Mouse (Mus musculus) embryonic facial prominence, embryonic 12.5 days (tissue): ENCODE measurements around the gene Sept9. TPM values are rescaled to one million over a fixed set of nuclear protein-coding genes. Genes with fewer than 3 reads are reported as not detected.

ENCODE experiments used
- ATAC-seq: fragments of 200-750 bp; cut with Nextera tagmentation; 2 replicates; pipeline ENCODE4 v1.8.0; 2017; ENCODE audit not compliant: insufficient number of reproducible peaks, insufficient read depth, low FRiP score, low TSS enrichment
- H3K27ac ChIP-seq: fragments of 300-500 bp; sonication (generic); 2 replicates; pipeline ENCODE4 v1.5.1; 2016; ENCODE audit warnings: mild to moderate bottlenecking
- H3K27me3 ChIP-seq: fragments of 300-500 bp; sonication (generic); 2 replicates; pipeline ENCODE4 v1.6.1; 2016; ENCODE audit warnings: mild to moderate bottlenecking, moderate library complexity
- H3K36me3 ChIP-seq: fragments of 300-500 bp; sonication (generic); 2 replicates; pipeline ENCODE4 v1.6.1; 2016; ENCODE audit warnings: mild to moderate bottlenecking
- H3K4me1 ChIP-seq: fragments of 300-500 bp; sonication (generic); 2 replicates; pipeline ENCODE4 v1.6.1; 2016
- H3K4me2 ChIP-seq: fragments of 300-500 bp; sonication (generic); replicated peaks from 2 replicates; pipeline ENCODE4 v1.6.1; 2016; ENCODE audit warnings: mild to moderate bottlenecking, moderate library complexity
- H3K4me3 ChIP-seq: fragments of 300-500 bp; sonication (generic); 2 replicates; pipeline ENCODE4 v1.5.1; 2016; ENCODE audit warnings: mild to moderate bottlenecking
- H3K9ac ChIP-seq: fragments of 300-500 bp; sonication (generic); 2 replicates; pipeline ENCODE4 v1.6.1; 2016; ENCODE audit warnings: mild to moderate bottlenecking, moderate library complexity
- H3K9me3 ChIP-seq: fragments of 300-500 bp; sonication (generic); 2 replicates; pipeline ENCODE4 v1.6.1; 2016; ENCODE audit warnings: mild to moderate bottlenecking, moderate library complexity
- WGBS: fragments of 180-500 bp; shearing (Covaris S2); methylation state at CpG from one replicate; pipeline ENCODE4 v1.1.7; 2016; 5-methylcytosine and 5-hydroxymethylcytosine counted together
- polyA plus RNA-seq: library from polyadenylated mRNA; unstranded; fragments of >200 nt; fragmentation: Nextera tagmentation; extraction: Ambion mirVana; gene quantifications from 2 replicates; pipeline ENCODE4 v1.2.1, GENCODE M21; 2016

Gene Sept9
- polyA plus RNA-seq, 1 experiment from 2014 or later = 230 TPM

- Histone ChIP-seq H3K9me3 (no peaks in the 10 kb centered on the region), H3K27me3 (no peaks in the 10 kb centered on the region), H3K36me3 (peaks cover 12% of the 10 kb centered on the region; the same call in 1 of the 2 replicates), H3K4me1 (peaks cover 40% of the 10 kb centered on the region), H3K4me3 (no peak overlapping the region), H3K27ac (peak overlapping the region; percentile 72), H3K9ac (no peak overlapping the region), H3K4me2 (no peak overlapping the region)
- 84% methylated on average over 5 of the region's 5 CpGs for WGBS
- ATAC-seq = no peak
These were observed 102.9 kb downstream of the Sept9 start for GRCm38 (mm10) chr11:117302371-117302770.

GRCm38 (mm10) chr11:117305509-117306188 lies 106.2 kb downstream of the Sept9 start:
- Histone ChIP-seq H3K4me2 (no peak overlapping the region), H3K9ac (no peak overlapping the region), H3K4me3 (no peak overlapping the region), H3K4me1 (peaks cover 70% of the 10 kb centered on the region), H3K27ac (no peak overlapping the region), H3K9me3 (no peaks in the 10 kb centered on the region), H3K36me3 (no peaks in the 10 kb centered on the region), H3K27me3 (no peaks in the 10 kb centered on the region)
- WGBS = 84% methylated on average over 7 of the region's 7 CpGs
- ATAC-seq = no peak

- no peak for ATAC-seq
- no peaks in the 10 kb centered on the region for H3K36me3 ChIP-seq
- no peak overlapping the region for H3K4me3 ChIP-seq
- peaks cover 73% of the 10 kb centered on the region for H3K4me1 ChIP-seq
- H3K9ac ChIP-seq = no peak overlapping the region; the same call in 1 of the 2 replicates
- no peaks in the 10 kb centered on the region for H3K27me3 ChIP-seq
- no peak overlapping the region for H3K4me2 ChIP-seq
- no peaks in the 10 kb centered on the region for H3K9me3 ChIP-seq
- 58% methylated on average over 14 of the region's 14 CpGs for WGBS
- 0 out of 2 replicates have a peak overlapping the region, but pooled peaks have one; percentile 18 for H3K27ac ChIP-seq
These were observed 107.0 kb downstream of the Sept9 start for GRCm38 (mm10) chr11:117306311-117307088.

GRCm38 (mm10) chr11:117307895-117308786 lies 108.7 kb downstream of the Sept9 start:
- H3K27ac ChIP-seq = peak overlapping the region; percentile 81
- no peak overlapping the region for H3K4me3 ChIP-seq
- no peaks in the 10 kb centered on the region for H3K36me3 ChIP-seq
- 19% methylated on average over 13 of the region's 13 CpGs for WGBS
- H3K9me3 ChIP-seq = no peaks in the 10 kb centered on the region
- H3K27me3 ChIP-seq = no peaks in the 10 kb centered on the region
- H3K9ac ChIP-seq = peak overlapping the region; percentile 27; the same call in 1 of the 2 replicates
- H3K4me1 ChIP-seq = peaks cover 78% of the 10 kb centered on the region
- H3K4me2 ChIP-seq = no peak overlapping the region
- ATAC-seq = 0 out of 2 replicates have a peak, but pooled peaks have one; percentile 24

GRCm38 (mm10) chr11:117309108-117309917 lies 109.9 kb downstream of the Sept9 start:
- no peak overlapping the region for H3K4me3 ChIP-seq
- H3K27me3 ChIP-seq = no peaks in the 10 kb centered on the region
- H3K36me3 ChIP-seq = no peaks in the 10 kb centered on the region
- 0 out of 2 replicates have a peak overlapping the region, but pooled peaks have one; percentile 35 for H3K9ac ChIP-seq
- no peak overlapping the region; the same call in 1 of the 2 replicates for H3K4me2 ChIP-seq
- H3K9me3 ChIP-seq = no peaks in the 10 kb centered on the region
- H3K27ac ChIP-seq = peak overlapping the region; percentile 46
- peaks cover 78% of the 10 kb centered on the region for H3K4me1 ChIP-seq
- ATAC-seq = no peak
- 57% methylated on average over 17 of the region's 17 CpGs for WGBS

GRCm38 (mm10) chr11:117309918-117310287 lies 110.4 kb downstream of the Sept9 start:
- 71% methylated on average over 3 of the region's 3 CpGs for WGBS
- Histone ChIP-seq H3K4me3 (no peak overlapping the region), H3K4me1 (peaks cover 80% of the 10 kb centered on the region), H3K4me2 (no peak overlapping the region), H3K9me3 (no peaks in the 10 kb centered on the region), H3K27me3 (no peaks in the 10 kb centered on the region), H3K36me3 (no peaks in the 10 kb centered on the region), H3K27ac (peak overlapping the region; percentile 38; the same call in 1 of the 2 replicates), H3K9ac (peak overlapping the region; percentile 35; the same call in 1 of the 2 replicates)
- ATAC-seq = no peak

GRCm38 (mm10) chr11:117310341-117311107 lies 111.1 kb downstream of the Sept9 start:
- Histone ChIP-seq H3K36me3 (no peaks in the 10 kb centered on the region), H3K4me1 (peaks cover 85% of the 10 kb centered on the region), H3K4me2 (no peak overlapping the region), H3K27me3 (no peaks in the 10 kb centered on the region), H3K27ac (peak overlapping the region; percentile 38), H3K9ac (0 out of 2 replicates have a peak overlapping the region, but pooled peaks have one; percentile 35), H3K9me3 (no peaks in the 10 kb centered on the region), H3K4me3 (no peak overlapping the region)
- no peak for ATAC-seq
- 77% methylated on average over 12 of the region's 12 CpGs for WGBS

GRCm38 (mm10) chr11:117311127-117311800 lies 111.8 kb downstream of the Sept9 start:
- no peak for ATAC-seq

GRCm38 (mm10) chr11:117312028-117312901 lies 112.8 kb downstream of the Sept9 start:
- peaks cover 86% of the 10 kb centered on the region for H3K4me1 ChIP-seq
- H3K27me3 ChIP-seq = no peaks in the 10 kb centered on the region
- no peak for ATAC-seq
- 51% methylated on average over 23 of the region's 23 CpGs for WGBS
- peak overlapping the region; percentile 72 for H3K27ac ChIP-seq
- no peak overlapping the region for H3K4me3 ChIP-seq
- no peaks in the 10 kb centered on the region for H3K9me3 ChIP-seq
- 0 out of 2 replicates have a peak overlapping the region, but pooled peaks have one; percentile 16 for H3K4me2 ChIP-seq
- H3K36me3 ChIP-seq = no peaks in the 10 kb centered on the region
- H3K9ac ChIP-seq = no peak overlapping the region

More at GRCm38 (mm10) chr11:117311127-117311800, 111.8 kb downstream of the Sept9 start:
- Histone ChIP-seq H3K4me1 (peaks cover 86% of the 10 kb centered on the region), H3K4me2 (no peak overlapping the region), H3K9ac (no peak overlapping the region), H3K9me3 (no peaks in the 10 kb centered on the region), H3K27ac (peak overlapping the region; percentile 38; the same call in 1 of the 2 replicates), H3K36me3 (no peaks in the 10 kb centered on the region), H3K4me3 (no peak overlapping the region), H3K27me3 (no peaks in the 10 kb centered on the region)
- 70% methylated on average over 15 of the region's 15 CpGs for WGBS
